Mouse (Mus musculus): ENCODE measurements around the gene Thada. TPM values are rescaled to one million over a fixed set of nuclear protein-coding genes. Genes with fewer than 3 reads are reported as not detected.

Thada gene
- polyA plus RNA-seq, 1 experiment: 5.3 TPM

DNA sequence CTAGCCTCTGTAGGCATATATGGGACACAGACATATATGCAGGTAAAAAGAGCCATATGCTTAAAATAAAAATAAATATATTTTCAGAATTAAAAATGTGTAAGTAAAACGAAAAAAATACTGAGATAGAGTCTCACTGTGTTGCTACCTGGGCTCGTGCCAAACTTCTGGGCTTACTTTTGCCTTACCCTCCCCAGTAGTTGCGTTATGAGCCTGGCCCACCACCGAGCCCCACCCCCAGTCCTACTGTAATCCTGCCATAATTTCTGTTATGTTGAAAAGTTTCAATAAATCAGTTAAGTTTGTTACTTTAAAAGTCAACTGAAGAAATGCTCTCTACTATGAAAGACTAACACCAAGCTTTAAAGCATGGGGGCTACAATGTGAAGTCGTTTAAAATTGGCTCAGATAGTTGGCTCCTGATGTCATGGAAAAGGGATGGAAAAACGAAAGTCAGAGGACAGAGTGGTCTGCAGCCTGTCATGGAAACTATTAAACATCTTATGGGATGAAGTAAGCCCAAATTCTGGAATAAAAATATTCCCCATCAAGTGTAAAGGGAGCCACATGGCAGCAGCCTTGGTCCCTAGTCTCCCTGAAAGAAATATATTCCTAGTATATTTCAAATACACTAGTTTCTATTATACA lies 17.8 kb upstream of the Thada start:
- WGBS: 65% methylated on average over 6 of the region's 6 CpGs
- H3K4me3 ChIP-seq (replicated peaks; ENCODE audit: control insufficient read depth, low read depth, low read length): no peak overlapping the region
- no peaks in the 10 kb centered on the region for H3K4me1 ChIP-seq (ENCODE audit: control insufficient read depth, insufficient read depth, low read length)
- no peak overlapping the region for H3K27ac ChIP-seq (ENCODE audit: control insufficient read depth, insufficient read depth, low read depth, low read length, poor library complexity)
- TF ChIP-seq CTCF (IDR thresholded peaks at IDR 0.05; ENCODE audit: control insufficient read depth, insufficient read depth, low read length): no peak
- TF ChIP-seq POLR2A (IDR thresholded peaks at IDR 0.05; ENCODE audit: borderline replicate concordance, control insufficient read depth, low read depth, low read length): no peak

GRCm38 (mm10) chr17:84482831-84483230 lies 16.8 kb upstream of the Thada start:
- Histone ChIP-seq H3K4me1 (ENCODE audit: control insufficient read depth, insufficient read depth, low read length) (no peaks in the 10 kb centered on the region), H3K27ac (ENCODE audit: control insufficient read depth, insufficient read depth, low read depth, low read length, poor library complexity) (no peak overlapping the region), H3K4me3 (replicated peaks; ENCODE audit: control insufficient read depth, low read depth, low read length) (no peak overlapping the region)
- WGBS: 80% methylated on average over 3 of the region's 3 CpGs
- no peak for TF ChIP-seq POLR2A (IDR thresholded peaks at IDR 0.05; ENCODE audit: borderline replicate concordance, control insufficient read depth, low read depth, low read length)
- TF ChIP-seq CTCF (IDR thresholded peaks at IDR 0.05; ENCODE audit: control insufficient read depth, insufficient read depth, low read length): no peak

- TF ChIP-seq CTCF (IDR thresholded peaks at IDR 0.05; ENCODE audit: control insufficient read depth, insufficient read depth, low read length) (0 out of 2 replicates have a peak, but pooled peaks have one; percentile 23), POLR2A (IDR thresholded peaks at IDR 0.05; ENCODE audit: borderline replicate concordance, control insufficient read depth, low read depth, low read length) (no peak)
- Histone ChIP-seq H3K27ac (ENCODE audit: control insufficient read depth, insufficient read depth, low read depth, low read length, poor library complexity) (no peak overlapping the region), H3K4me1 (ENCODE audit: control insufficient read depth, insufficient read depth, low read length) (no peaks in the 10 kb centered on the region), H3K4me3 (replicated peaks; ENCODE audit: control insufficient read depth, low read depth, low read length) (no peak overlapping the region)
- 61% methylated on average over 15 of the region's 15 CpGs for WGBS
These were observed 14.7 kb upstream of the Thada start for GRCm38 (mm10) chr17:84480464-84481355.

DNA sequence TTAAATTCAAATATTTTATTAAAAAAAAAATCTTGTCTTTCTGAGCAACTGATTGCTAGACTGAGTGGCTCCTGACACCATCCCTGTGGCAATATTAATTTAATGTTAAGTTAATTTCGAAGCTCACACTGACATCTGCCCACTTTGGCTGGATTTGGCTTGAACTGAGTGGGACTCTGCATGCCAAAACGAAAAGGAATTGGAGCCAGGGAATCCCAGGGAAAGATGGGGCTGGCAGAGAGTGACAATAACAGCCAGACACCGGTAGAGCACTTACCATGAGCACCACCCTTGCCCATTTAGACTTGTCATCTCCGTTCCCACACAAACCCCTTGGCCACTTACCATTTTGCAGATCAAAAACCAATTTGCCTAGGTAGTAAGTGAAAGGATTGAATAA lies 12.3 kb upstream of the Thada start:
- Histone ChIP-seq H3K27ac (ENCODE audit: control insufficient read depth, insufficient read depth, low read depth, low read length, poor library complexity) (no peak overlapping the region), H3K4me1 (ENCODE audit: control insufficient read depth, insufficient read depth, low read length) (no peaks in the 10 kb centered on the region), H3K4me3 (replicated peaks; ENCODE audit: control insufficient read depth, low read depth, low read length) (no peak overlapping the region)
- WGBS: 71% methylated on average over 4 of the region's 4 CpGs
- no peak for TF ChIP-seq CTCF (IDR thresholded peaks at IDR 0.05; ENCODE audit: control insufficient read depth, insufficient read depth, low read length)
- TF ChIP-seq POLR2A (IDR thresholded peaks at IDR 0.05; ENCODE audit: borderline replicate concordance, control insufficient read depth, low read depth, low read length): no peak

GRCm38 (mm10) chr17:84477176-84477575 lies 11.2 kb upstream of the Thada start:
- WGBS: 46% methylated on average over 5 of the region's 5 CpGs
- Histone ChIP-seq H3K4me1 (ENCODE audit: control insufficient read depth, insufficient read depth, low read length) (no peaks in the 10 kb centered on the region), H3K4me3 (replicated peaks; ENCODE audit: control insufficient read depth, low read depth, low read length) (no peak overlapping the region), H3K27ac (ENCODE audit: control insufficient read depth, insufficient read depth, low read depth, low read length, poor library complexity) (no peak overlapping the region)
- TF ChIP-seq POLR2A (IDR thresholded peaks at IDR 0.05; ENCODE audit: borderline replicate concordance, control insufficient read depth, low read depth, low read length) (no peak), CTCF (IDR thresholded peaks at IDR 0.05; ENCODE audit: control insufficient read depth, insufficient read depth, low read length) (no peak)

GRCm38 (mm10) chr17:84474312-84474711 lies 8.3 kb upstream of the Thada start:
- no peak for TF ChIP-seq POLR2A (IDR thresholded peaks at IDR 0.05; ENCODE audit: borderline replicate concordance, control insufficient read depth, low read depth, low read length)
- TF ChIP-seq CTCF (IDR thresholded peaks at IDR 0.05; ENCODE audit: control insufficient read depth, insufficient read depth, low read length): no peak
- H3K4me1 ChIP-seq (ENCODE audit: control insufficient read depth, insufficient read depth, low read length): no peaks in the 10 kb centered on the region
- no peak overlapping the region for H3K4me3 ChIP-seq (replicated peaks; ENCODE audit: control insufficient read depth, low read depth, low read length)
- H3K27ac ChIP-seq (ENCODE audit: control insufficient read depth, insufficient read depth, low read depth, low read length, poor library complexity): no peak overlapping the region
- WGBS: 68% methylated on average over 4 of the region's 4 CpGs

DNA sequence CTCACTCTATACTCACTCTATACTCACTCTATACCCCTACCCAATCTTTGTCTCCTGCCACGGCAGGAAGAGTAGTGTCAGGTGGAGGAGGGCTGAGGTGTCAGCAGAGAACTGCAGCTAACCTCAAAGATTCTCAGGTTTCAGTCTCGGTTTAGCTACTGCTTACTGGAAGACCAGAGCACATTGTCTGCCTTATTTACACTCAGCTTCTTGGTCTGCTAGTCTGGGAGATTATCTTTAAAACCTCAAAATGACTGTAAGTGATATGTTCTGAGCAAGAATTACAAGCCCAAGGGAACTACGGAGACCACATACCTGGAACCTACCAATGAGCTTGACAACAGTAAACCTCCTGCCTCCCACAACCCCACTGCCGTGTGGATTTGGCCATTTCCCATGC lies 31.0 kb downstream of the Thada start:
- no peak overlapping the region for H3K27ac ChIP-seq (ENCODE audit: control insufficient read depth, insufficient read depth, low read depth, low read length, poor library complexity)
- no peaks in the 10 kb centered on the region for H3K4me1 ChIP-seq (ENCODE audit: control insufficient read depth, insufficient read depth, low read length)
- 83% methylated on average over 4 of the region's 4 CpGs for WGBS
- TF ChIP-seq CTCF (IDR thresholded peaks at IDR 0.05; ENCODE audit: control insufficient read depth, insufficient read depth, low read length): no peak
- no peak for TF ChIP-seq POLR2A (IDR thresholded peaks at IDR 0.05; ENCODE audit: borderline replicate concordance, control insufficient read depth, low read depth, low read length)
- no peak overlapping the region for H3K4me3 ChIP-seq (replicated peaks; ENCODE audit: control insufficient read depth, low read depth, low read length)

DNA sequence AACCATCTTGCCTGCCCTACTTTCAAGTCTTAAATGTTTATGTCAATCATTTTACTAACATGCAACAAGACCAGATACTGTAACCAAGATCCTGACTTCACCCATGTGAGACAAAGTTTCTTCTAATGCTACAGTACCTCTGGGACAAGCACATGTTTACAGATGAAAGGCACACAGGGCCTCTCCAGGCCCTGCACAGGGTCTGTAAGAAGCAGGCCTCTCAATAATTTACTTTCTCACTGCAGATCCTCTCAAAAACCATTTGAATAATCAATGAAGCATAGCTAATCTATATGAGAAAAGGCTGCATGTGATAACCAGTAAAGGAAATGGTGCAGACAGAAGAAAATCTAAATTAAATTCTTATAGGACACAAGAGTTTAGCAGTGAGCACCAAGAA lies 31.8 kb downstream of the Thada start:
- no peaks in the 10 kb centered on the region for H3K4me1 ChIP-seq (ENCODE audit: control insufficient read depth, insufficient read depth, low read length)
- no peak overlapping the region for H3K27ac ChIP-seq (ENCODE audit: control insufficient read depth, insufficient read depth, low read depth, low read length, poor library complexity)
- no peak overlapping the region for H3K4me3 ChIP-seq (replicated peaks; ENCODE audit: control insufficient read depth, low read depth, low read length)
- no peak for TF ChIP-seq POLR2A (IDR thresholded peaks at IDR 0.05; ENCODE audit: borderline replicate concordance, control insufficient read depth, low read depth, low read length)
- TF ChIP-seq CTCF (IDR thresholded peaks at IDR 0.05; ENCODE audit: control insufficient read depth, insufficient read depth, low read length): no peak

Measured in bone marrow, adult 2 months (tissue).